ENCODE assay signal across 10 mouse cellular contexts in the genomic region with DNA sequence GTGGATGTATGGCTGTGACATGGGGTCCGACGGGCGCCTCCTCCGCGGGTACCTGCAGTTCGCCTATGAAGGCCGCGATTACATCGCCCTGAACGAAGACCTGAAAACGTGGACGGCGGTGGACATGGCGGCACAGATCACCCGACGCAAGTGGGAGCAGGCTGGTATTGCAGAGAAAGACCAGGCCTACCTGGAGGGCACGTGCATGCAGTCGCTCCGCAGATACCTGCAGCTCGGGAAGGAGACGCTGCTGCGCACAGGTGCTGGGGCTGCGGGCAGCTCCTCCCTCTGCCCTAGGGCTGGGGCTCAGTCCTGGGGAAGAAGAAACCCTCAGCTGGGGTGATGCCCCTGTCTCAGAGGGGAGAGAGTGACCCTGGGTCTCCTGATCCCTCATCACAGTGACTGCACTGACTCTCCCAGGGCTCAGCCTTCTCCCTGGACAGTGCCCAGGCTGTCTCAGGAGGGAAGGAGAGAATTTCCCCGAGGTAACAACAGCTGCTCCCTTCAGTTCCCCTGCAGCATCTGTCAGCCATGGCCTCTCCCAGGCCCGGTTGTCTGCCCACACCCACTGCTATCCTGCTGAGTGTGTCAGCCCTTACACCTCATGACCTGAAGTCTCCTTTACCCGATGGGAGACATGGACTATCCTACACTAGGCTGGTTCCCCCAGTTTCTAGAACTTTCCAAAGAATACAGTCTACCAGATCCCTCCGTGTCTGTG. TPM values are rescaled to one million over a fixed set of nuclear protein-coding genes. Genes with fewer than 3 reads are reported as not detected.
DNase-seq lines count a peak whose midpoint lies in the region; ATAC-seq and TF ChIP-seq lines count a peak whose summit lies in the region.
"Not testable (repeated sequence)": the region's sequence is repeated elsewhere in the genome, so short reads cannot be mapped to it uniquely, and the experiment has no call there.
"Had no signal": no experiment of that assay in that cellular context is flagged by ENCODE, and none has a peak within 500 bp of the region (broad histone marks: within the 10 kb centered on the region; RNA-seq: fewer than 3 reads in every experiment).

No protein-coding gene starts in this region.

- H3K4me2 ChIP-seq in forebrain, embryonic 11.5 days (ENCODE audit: low read depth, low read length, severe bottlenecking): not testable (repeated sequence)
- peak overlapping the region; percentile 95 for H3K4me2 ChIP-seq in heart, embryonic 15.5 days
- H3K4me2 ChIP-seq in intestine, embryonic 15.5 days (replicated peaks): peak overlapping the region; percentile 99; the same call in 1 of the 2 replicates
- peak overlapping the region; percentile 91; the same call in 1 of the 2 replicates for H3K4me2 ChIP-seq in limb, embryonic 15.5 days
- H3K4me2 ChIP-seq in midbrain, embryonic 12.5 days (replicated peaks): peak overlapping the region; percentile 83
- H3K4me2 ChIP-seq in neural tube, embryonic 13.5 days: peak overlapping the region; percentile 79

- H3K36me3 ChIP-seq in ES-E14 (ENCODE audit: control insufficient read depth, insufficient read depth, low read length, poor library complexity, severe bottlenecking); forebrain, embryonic 11.5 days (ENCODE audit: control insufficient read depth, insufficient read depth, low read length); heart, embryonic 15.5 days; intestine, embryonic 15.5 days; limb, embryonic 15.5 days; midbrain, embryonic 12.5 days; neural tube, embryonic 13.5 days; thymus, adult 2 months (ENCODE audit: control insufficient read depth, insufficient read depth, low read length): not testable (repeated sequence)

- not testable (repeated sequence) for H3K9ac ChIP-seq in ES-E14 (ENCODE audit: insufficient read depth, low read depth, low read length, poor library complexity, severe bottlenecking); forebrain, embryonic 11.5 days (ENCODE audit: low read length); heart, embryonic 15.5 days; intestine, embryonic 15.5 days; limb, embryonic 15.5 days; midbrain, embryonic 12.5 days (replicated peaks); neural tube, embryonic 13.5 days

- H3K4me3 ChIP-seq in ES-E14 (ENCODE audit: insufficient read depth in 1 of 2, low read depth in 1 of 2, low read length in 2 of 2, poor library complexity in 1 of 2, severe bottlenecking in 1 of 2): peak overlapping the region; percentile 41 to 46; a peak in 2 of 4 replicates
- H3K4me3 ChIP-seq in forebrain, embryonic 11.5 days (ENCODE audit: low read depth, low read length); intestine, embryonic 15.5 days (replicated peaks); limb, embryonic 15.5 days; midbrain, embryonic 12.5 days; neural tube, embryonic 13.5 days: not testable (repeated sequence)
- 0 out of 2 replicates have a peak overlapping the region, but pooled peaks have one; percentile 53 for H3K4me3 ChIP-seq in heart, embryonic 15.5 days
- peak overlapping the region; percentile 38 for H3K4me3 ChIP-seq in thymus, adult 2 months (ENCODE audit: control insufficient read depth, insufficient read depth, low read length)

- not testable (repeated sequence) for H3K27me3 ChIP-seq in forebrain, embryonic 11.5 days (ENCODE audit: control insufficient read depth, insufficient read depth, low read length); neural tube, embryonic 13.5 days; thymus, adult 2 months (ENCODE audit: control insufficient read depth, insufficient read depth, low read length)
- peaks cover 30% of the 10 kb centered on the region for H3K27me3 ChIP-seq in heart, embryonic 15.5 days
- H3K27me3 ChIP-seq in intestine, embryonic 15.5 days (replicated peaks): peaks cover 13% of the 10 kb centered on the region
- H3K27me3 ChIP-seq in limb, embryonic 15.5 days: peaks cover 16% of the 10 kb centered on the region
- peaks cover 24% of the 10 kb centered on the region for H3K27me3 ChIP-seq in midbrain, embryonic 12.5 days

- WGBS in forebrain, embryonic 11.5 days: 45% methylated on average over 27 of the region's 27 CpGs
- 33% methylated on average over 27 of the region's 27 CpGs for WGBS in heart, embryonic 15.5 days
- WGBS in intestine, embryonic 15.5 days: 47% methylated on average over 27 of the region's 27 CpGs
- 40% methylated on average over 27 of the region's 27 CpGs for WGBS in limb, embryonic 15.5 days
- WGBS in midbrain, embryonic 12.5 days: 44% methylated on average over 27 of the region's 27 CpGs
- 51% methylated on average over 27 of the region's 27 CpGs for WGBS in neural tube, embryonic 13.5 days
- 72% methylated on average over 27 of the region's 27 CpGs for WGBS in thymus, adult 2 months

- not testable (repeated sequence) for TF ChIP-seq POLR2A in thymus, adult 2 months (IDR thresholded peaks at IDR 0.05; ENCODE audit: control insufficient read depth, extremely low read depth, insufficient read depth, low read length, poor library complexity)

- in situ Hi-C loops in ES-E14 (cut with MboI; ENCODE audit: low sequenced_read_pairs in 2 of 2, unreplicated experiment in 2 of 2): not testable (repeated sequence)

- not testable (repeated sequence) for H3K27ac ChIP-seq in ES-E14 (ENCODE audit: insufficient read depth, low read depth, low read length, poor library complexity, severe bottlenecking); forebrain, embryonic 11.5 days (ENCODE audit: low read depth, low read length); heart, embryonic 15.5 days; intestine, embryonic 15.5 days; limb, embryonic 15.5 days; midbrain, embryonic 12.5 days (replicated peaks); neural tube, embryonic 13.5 days (replicated peaks); thymus, adult 2 months (ENCODE audit: control insufficient read depth, insufficient read depth, low read length)

- not testable (repeated sequence) for DNase-seq in ES-E14 (ENCODE audit: low read depth, low spot score); thymus, adult 2 months
- DNase-seq in forebrain, embryonic 11.5 days (ENCODE audit: low spot score): peak; percentile 60

- TF ChIP-seq CTCF in thymus, adult 2 months (IDR thresholded peaks at IDR 0.05; ENCODE audit: borderline replicate concordance, control insufficient read depth, extremely low read depth, insufficient read depth, low read length, poor library complexity): not testable (repeated sequence)

- ATAC-seq in forebrain, embryonic 11.5 days (replicated peaks; ENCODE audit: low FRiP score); heart, embryonic 15.5 days (replicated peaks; ENCODE audit: insufficient number of reproducible peaks, insufficient read depth, low FRiP score, low read depth); intestine, embryonic 15.5 days; limb, embryonic 15.5 days (ENCODE audit: insufficient number of reproducible peaks, low FRiP score, low TSS enrichment, low read depth); midbrain, embryonic 12.5 days (ENCODE audit: low FRiP score, low read depth): not testable (repeated sequence)
- ATAC-seq in neural tube, embryonic 13.5 days (ENCODE audit: low read depth): peak; percentile 6; the same call in 1 of the 2 replicates

- not testable (repeated sequence) for H3K9me3 ChIP-seq in ES-E14 (ENCODE audit: control insufficient read depth, insufficient read depth, low read depth, low read length); forebrain, embryonic 11.5 days (ENCODE audit: control insufficient read depth, low read length); heart, embryonic 15.5 days (replicated peaks); intestine, embryonic 15.5 days; limb, embryonic 15.5 days; midbrain, embryonic 12.5 days; neural tube, embryonic 13.5 days

- H3K4me1 ChIP-seq in ES-E14 (ENCODE audit: control insufficient read depth in 2 of 2, insufficient read depth in 2 of 2, low read length in 2 of 2, poor library complexity in 1 of 2); forebrain, embryonic 11.5 days (replicated peaks; ENCODE audit: control insufficient read depth, insufficient read depth, low read length); heart, embryonic 15.5 days (replicated peaks); intestine, embryonic 15.5 days (replicated peaks); limb, embryonic 15.5 days; midbrain, embryonic 12.5 days; neural tube, embryonic 13.5 days (replicated peaks); thymus, adult 2 months (replicated peaks; ENCODE audit: control insufficient read depth, insufficient read depth, low read length): not testable (repeated sequence)

RNA-seq across cellular contexts. Expression of a gene that starts 1.1 kb away (rescaled TPM):
- total RNA-seq in ES-E14 (2012; rRNA removed): 2.1 and 4.8 TPM in 2 replicates
- polyA plus RNA-seq in forebrain, embryonic 11.5 days (2014; fragmentation: Nextera tagmentation; extraction: Ambion mirVana): 10.5 and 10.6 TPM in 2 replicates
- 0.98 and 4.0 TPM in 2 replicates for polyA plus RNA-seq in heart, embryonic 15.5 days (2015; fragmentation: Nextera tagmentation; extraction: Ambion mirVana)
- 6.5 and 6.7 TPM in 2 replicates for polyA plus RNA-seq in intestine, embryonic 15.5 days (2015; fragmentation: Nextera tagmentation; extraction: Ambion mirVana)
- 3.1 and 3.3 TPM in 2 replicates for polyA plus RNA-seq in limb, embryonic 15.5 days (2015; fragmentation: Nextera tagmentation; extraction: Ambion mirVana)
- polyA plus RNA-seq in midbrain, embryonic 12.5 days (2016; fragmentation: Nextera tagmentation; extraction: Ambion mirVana): 6.0 and 6.4 TPM in 2 replicates
- 3.4 and 4.0 TPM in 2 replicates for polyA plus RNA-seq in neural tube, embryonic 13.5 days (2015; fragmentation: Nextera tagmentation; extraction: Ambion mirVana)
- 412 and 617 TPM in 2 replicates for polyA plus RNA-seq in thymus, adult 2 months (2012; rRNA removed)

RNA-seq across cellular contexts. Expression of a gene that starts 15.4 kb away (rescaled TPM):
- total RNA-seq in ES-E14 (2012; rRNA removed): 0.94 and 2.3 TPM in 2 replicates
- 0.72 and 1.2 TPM in 2 replicates for polyA plus RNA-seq in forebrain, embryonic 11.5 days (2014; fragmentation: Nextera tagmentation; extraction: Ambion mirVana)
- 0.43 and 1.8 TPM in 2 replicates for polyA plus RNA-seq in heart, embryonic 15.5 days (2015; fragmentation: Nextera tagmentation; extraction: Ambion mirVana)
- 1.7 and 2.1 TPM in 2 replicates for polyA plus RNA-seq in intestine, embryonic 15.5 days (2015; fragmentation: Nextera tagmentation; extraction: Ambion mirVana)
- polyA plus RNA-seq in limb, embryonic 15.5 days (2015; fragmentation: Nextera tagmentation; extraction: Ambion mirVana): 0.35 and 0.46 TPM in 2 replicates
- polyA plus RNA-seq in midbrain, embryonic 12.5 days (2016; fragmentation: Nextera tagmentation; extraction: Ambion mirVana): 0.09 and 0.27 TPM in 2 replicates
- 0.37 and 0.42 TPM in 2 replicates for polyA plus RNA-seq in neural tube, embryonic 13.5 days (2015; fragmentation: Nextera tagmentation; extraction: Ambion mirVana)
- polyA plus RNA-seq in thymus, adult 2 months (2012; rRNA removed): 115 and 165 TPM in 2 replicates
- polyA plus RNA-seq: myocyte had no signal

RNA-seq across cellular contexts. Expression of a gene that starts 29.8 kb away (rescaled TPM):
- total RNA-seq in ES-E14 (2012; rRNA removed): 2.1 and 3.1 TPM in 2 replicates
- 0.07 and 0.12 TPM in 2 replicates for polyA plus RNA-seq in forebrain, embryonic 11.5 days (2014; fragmentation: Nextera tagmentation; extraction: Ambion mirVana)
- 0.58 and 2.5 TPM in 2 replicates for polyA plus RNA-seq in heart, embryonic 15.5 days (2015; fragmentation: Nextera tagmentation; extraction: Ambion mirVana)
- 38.8 and 51.7 TPM in 2 replicates for polyA plus RNA-seq in intestine, embryonic 15.5 days (2015; fragmentation: Nextera tagmentation; extraction: Ambion mirVana)
- polyA plus RNA-seq in limb, embryonic 15.5 days (2015; fragmentation: Nextera tagmentation; extraction: Ambion mirVana): 0.65 and 1.2 TPM in 2 replicates
- polyA plus RNA-seq in midbrain, embryonic 12.5 days (2016; fragmentation: Nextera tagmentation; extraction: Ambion mirVana): 0.09 and 0.10 TPM in 2 replicates
- polyA plus RNA-seq in neural tube, embryonic 13.5 days (2015; fragmentation: Nextera tagmentation; extraction: Ambion mirVana): not detected in 2 replicates
- 15.3 and 18.6 TPM in 2 replicates for polyA plus RNA-seq in thymus, adult 2 months (2012; rRNA removed)
- total RNA-seq: hindbrain, postnatal 0 days had no signal

Comparison
In these comparisons a context has a peak if more than half of its experiments do, and no peak if none do; other contexts are left out.
1. RNA of a gene that starts 1.1 kb away (polyA plus RNA-seq): 412 to 617 TPM in thymus, adult 2 months; 10.5 to 10.6 TPM in forebrain, embryonic 11.5 days, 6.5 to 6.7 TPM in intestine, embryonic 15.5 days, 6.0 to 6.4 TPM in midbrain, embryonic 12.5 days, 3.4 to 4.0 TPM in neural tube, embryonic 13.5 days, 3.1 to 3.3 TPM in limb, embryonic 15.5 days and 0.98 to 4.0 TPM in heart, embryonic 15.5 days; every median in the first group is over 10 times any median in the second.
2. RNA of a gene that starts 15.4 kb away (polyA plus RNA-seq): 115 to 165 TPM in thymus, adult 2 months; 1.7 to 2.1 TPM in intestine, embryonic 15.5 days, 0.72 to 1.2 TPM in forebrain, embryonic 11.5 days, 0.35 to 0.46 TPM in limb, embryonic 15.5 days, 0.43 to 1.8 TPM in heart, embryonic 15.5 days, 0.37 to 0.42 TPM in neural tube, embryonic 13.5 days and 0.09 to 0.27 TPM in midbrain, embryonic 12.5 days; every median in the first group is over 10 times any median in the second.